Mouse (Mus musculus) thymus, postnatal 0 days (tissue): ENCODE results near the gene Mfsd2b. TPM values are rescaled to one million over a fixed set of nuclear protein-coding genes. Genes with fewer than 3 reads are reported as not detected.
A peak's percentile ranks its signal among the peaks of the same experiment; 100 is the strongest.

Experiments
- DNase-seq: peaks from one replicate; pipeline ENCODE4 v3.0.0-alpha.2; 2015; ENCODE audit warnings: low spot score
- polyA plus RNA-seq: library from polyadenylated mRNA; unstranded; fragments of >200 nt; fragmentation: Nextera tagmentation; extraction: Ambion mirVana; gene quantifications from 2 replicates; pipeline ENCODE4 v1.2.1, GENCODE M21; 2015

The Mfsd2b gene
- polyA plus RNA-seq, 1 experiment from 2014 or later: 0.16 TPM

- no peak for DNase-seq
Measured at GRCm38 (mm10) chr12:4875623-4876022, 1.5 kb upstream of the Mfsd2b start.

GRCm38 (mm10) chr12:4873531-4873930 is 628 bp downstream of the Mfsd2b start:
- DNase-seq: no peak

GRCm38 (mm10) chr12:4872983-4873477 is 1.1 kb downstream of the Mfsd2b start:
- no peak for DNase-seq

GRCm38 (mm10) chr12:4872273-4872672 is 1.9 kb downstream of the Mfsd2b start:
- DNase-seq: no peak

GRCm38 (mm10) chr12:4871260-4871659 is 2.9 kb downstream of the Mfsd2b start:
- DNase-seq: no peak

DNA sequence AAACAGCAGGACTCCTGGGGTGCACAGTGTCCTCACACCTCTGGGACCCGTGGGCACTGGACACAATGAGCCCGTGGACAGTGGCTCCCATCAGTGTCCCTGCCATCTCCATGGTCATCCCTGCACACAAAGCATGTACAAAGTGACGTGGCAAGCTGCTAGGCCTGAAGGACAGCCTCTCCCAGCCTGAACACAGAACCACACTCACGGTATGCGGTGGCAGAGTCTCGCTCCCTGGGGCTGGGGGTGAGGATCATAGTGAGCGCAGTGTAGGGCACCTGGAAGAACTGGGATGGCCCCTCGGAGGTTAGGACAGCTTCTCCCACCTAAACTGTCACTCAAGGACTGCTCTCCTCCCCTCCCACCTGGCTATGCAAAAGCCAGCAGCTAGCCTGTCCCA is 5.2 kb downstream of the Mfsd2b start:
- DNase-seq: no peak

DNA sequence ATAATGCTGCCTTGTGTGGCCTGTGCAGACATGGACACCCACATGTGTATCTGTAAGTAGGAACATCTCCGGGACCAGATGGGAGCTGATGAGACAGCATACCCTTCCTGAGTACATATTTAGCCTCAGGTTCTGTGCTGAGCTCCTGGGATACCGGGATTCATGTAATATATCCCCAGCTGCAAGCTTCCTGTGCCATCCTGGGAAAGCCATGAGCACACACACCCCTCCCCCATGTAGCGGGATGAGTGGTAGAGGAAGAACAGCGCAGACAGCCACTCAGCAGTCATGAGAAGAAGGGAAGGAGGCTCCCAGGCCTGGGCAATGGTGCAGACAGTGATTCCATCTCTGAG is 9.8 kb downstream of the Mfsd2b start:
- no peak for DNase-seq

GRCm38 (mm10) chr12:4863654-4864337 is 10.4 kb downstream of the Mfsd2b start:
- DNase-seq: no peak

GRCm38 (mm10) chr12:4862672-4863071 is 11.5 kb downstream of the Mfsd2b start:
- peak; percentile 19 for DNase-seq

- no peak for DNase-seq
Measured at GRCm38 (mm10) chr12:4859241-4859914, 14.8 kb downstream of the Mfsd2b start.

DNA sequence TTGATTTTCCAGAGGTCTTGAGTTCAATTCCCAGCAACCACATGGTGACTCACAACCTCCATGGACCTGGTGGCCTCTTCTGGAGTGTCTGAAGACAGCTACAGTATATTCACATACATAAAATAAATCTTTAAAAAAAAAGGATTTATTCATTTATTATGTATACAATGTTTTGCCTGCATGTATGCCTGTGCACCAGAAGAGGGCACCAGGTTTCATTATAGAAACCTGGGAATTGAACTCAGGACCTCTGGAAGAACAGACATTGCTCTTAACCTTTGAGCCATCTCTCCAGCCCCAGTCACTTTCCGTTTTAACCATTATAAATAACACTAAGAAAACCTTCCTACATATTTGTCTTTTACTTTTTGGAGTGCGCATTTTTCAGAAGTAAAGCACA is 17.3 kb downstream of the Mfsd2b start:
- no peak for DNase-seq

DNA sequence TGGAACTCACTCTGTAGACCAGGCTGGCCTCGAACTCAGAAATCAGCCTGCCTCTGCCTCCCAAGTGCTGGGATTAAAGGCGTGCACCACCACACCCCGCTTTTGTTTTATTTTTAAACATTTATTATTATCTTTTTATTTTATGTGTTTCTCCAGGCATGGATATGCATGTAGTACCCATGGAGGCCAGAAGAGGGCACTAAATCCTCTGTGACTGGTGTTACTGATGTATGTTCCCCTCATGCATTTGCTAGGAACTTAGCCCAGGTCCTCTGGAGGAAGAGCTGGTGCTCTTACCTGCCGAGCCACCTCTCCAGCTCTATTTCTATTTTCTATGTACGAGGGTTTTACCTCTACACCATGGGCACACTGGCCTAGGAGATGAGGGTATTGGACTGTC is 18.0 kb downstream of the Mfsd2b start:
- DNase-seq: peak; percentile 26

GRCm38 (mm10) chr12:4843741-4844140 is 30.4 kb downstream of the Mfsd2b start:
- peak; percentile 58 for DNase-seq

GRCm38 (mm10) chr12:4842890-4843597 is 31.1 kb downstream of the Mfsd2b start, which contains the start of gene Wdcp:
Gene Wdcp (plus strand): TSS chr12:4843303.
- DNase-seq: peak; percentile 88

GRCm38 (mm10) chr12:4842456-4842855 is 31.7 kb downstream of the Mfsd2b start:
- DNase-seq: no peak

DNA sequence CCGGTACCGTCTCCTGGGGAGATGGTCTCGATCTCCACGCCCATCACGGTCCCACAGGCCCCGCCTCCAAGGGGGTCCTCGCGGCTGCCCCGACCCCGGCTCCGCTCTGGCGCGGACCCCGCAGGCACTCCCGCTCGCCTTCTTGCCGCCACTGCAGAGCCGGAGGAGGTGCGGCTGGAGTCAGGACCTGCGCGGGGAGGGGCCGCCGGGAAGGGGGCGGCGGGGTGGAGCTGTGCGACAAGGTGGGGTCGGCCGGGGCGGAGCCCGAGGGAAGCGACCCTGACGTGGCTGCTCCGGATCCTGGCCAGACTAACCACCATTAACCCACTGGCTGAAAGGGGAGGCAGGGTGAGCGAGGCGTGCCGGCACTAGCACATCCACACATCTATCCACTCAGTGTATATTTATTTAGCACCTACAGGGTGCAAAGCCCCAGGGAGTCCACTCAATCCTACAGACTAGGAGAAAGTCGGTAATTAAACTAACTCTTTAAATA is 32.7 kb downstream of the Mfsd2b start, which contains the start of gene Fkbp1b:
Gene Fkbp1b, minus strand, starts transcription at position 200 of the 496 bp plus-strand sequence.
- DNase-seq: peak; percentile 51

- DNase-seq: no peak
Measured at GRCm38 (mm10) chr12:4840741-4841140, 33.4 kb downstream of the Mfsd2b start.

DNA sequence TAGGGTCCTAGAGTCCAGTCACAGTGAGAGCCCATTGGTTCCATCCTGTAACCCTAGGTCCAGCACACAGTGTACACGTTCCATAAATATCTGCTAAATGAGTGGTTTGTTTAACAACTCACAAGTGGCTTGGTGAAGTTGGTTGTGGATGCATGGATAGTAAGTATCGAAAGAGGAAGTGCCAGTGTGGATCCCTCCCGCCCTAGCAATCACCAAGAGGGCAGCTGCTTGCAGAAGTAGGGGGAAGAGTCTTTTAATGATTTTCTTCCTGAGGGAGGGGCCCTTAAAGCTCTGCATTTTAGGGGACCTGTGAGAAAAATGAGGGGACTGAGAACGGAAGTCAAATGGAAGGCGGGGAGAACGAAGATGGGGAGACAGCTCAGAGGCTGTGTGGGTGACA is 34.1 kb downstream of the Mfsd2b start:
- DNase-seq: no peak

GRCm38 (mm10) chr12:4836959-4837358 is 37.2 kb downstream of the Mfsd2b start:
- DNase-seq: no peak

GRCm38 (mm10) chr12:4827256-4827655 is 46.9 kb downstream of the Mfsd2b start:
- DNase-seq: no peak

DNA sequence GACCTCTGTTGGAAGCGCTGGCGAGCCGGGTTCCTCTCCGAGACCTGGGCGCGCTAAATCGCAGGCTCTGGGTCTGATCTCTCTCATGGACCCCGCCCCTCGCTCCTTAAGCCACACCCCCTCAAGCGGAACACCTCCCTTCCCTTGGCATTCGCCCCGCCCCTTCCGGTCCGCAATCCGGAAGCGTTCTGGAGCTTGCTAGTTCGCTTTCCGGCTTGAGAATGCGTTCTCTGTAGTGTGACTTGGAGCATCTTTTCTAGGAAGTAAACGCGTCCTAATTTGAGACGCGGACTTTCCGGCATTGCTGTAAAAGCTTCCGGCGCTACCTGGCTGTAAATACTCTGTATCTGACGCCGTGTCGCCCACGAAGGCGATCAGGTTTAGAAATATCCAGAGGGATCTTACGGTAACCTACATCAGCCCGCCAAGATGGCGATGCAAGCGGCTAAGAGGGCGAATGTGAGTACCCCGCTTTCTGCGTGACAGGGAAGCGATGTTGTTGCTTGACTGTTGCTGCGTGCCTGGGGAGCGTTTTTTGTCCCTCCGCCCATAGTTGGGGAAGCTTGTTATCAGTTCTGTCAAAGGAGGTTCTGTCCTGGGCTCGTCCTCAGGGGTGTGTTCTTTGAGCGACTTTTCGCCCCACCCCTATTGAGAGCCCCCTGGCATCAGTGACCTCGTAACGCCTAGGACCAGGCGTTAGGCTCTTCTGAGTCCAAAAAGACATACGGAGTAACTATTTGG is 56.6 kb downstream of the Mfsd2b start, which contains the start of gene Sf3b6:
Gene Sf3b6, plus strand, starts transcription at position 184 of the 741 bp plus-strand sequence.
- DNase-seq: peak; percentile 98
